Mouse (Mus musculus) liver, embryonic 11.5 days (tissue): ENCODE data around the gene Ccdc8. TPM values are rescaled to one million over a fixed set of nuclear protein-coding genes. Genes with fewer than 3 reads are reported as not detected.
"Not testable (repeated sequence)": the region's sequence is repeated elsewhere in the genome, so short reads cannot be mapped to it uniquely, and the experiment has no call there.

Source experiments
- ATAC-seq: fragments of 200-750 bp; cut with Nextera tagmentation; replicated peaks from 2 replicates; pipeline ENCODE4 v1.8.0; 2017; ENCODE audit warnings: moderate number of reproducible peaks, mild to moderate bottlenecking, moderate TSS enrichment, moderate library complexity; ENCODE audit not compliant: low FRiP score
- DNase-seq: peaks from one replicate; pipeline ENCODE4 v3.0.0-alpha.2; 2017; ENCODE audit warnings: low spot score
- H3K27ac ChIP-seq: fragments of 300-500 bp; sonication (generic); 2 replicates; pipeline ENCODE4 v1.5.1; 2014; ENCODE audit warnings: mild to moderate bottlenecking, low read depth, low read length, control low read depth
- H3K27me3 ChIP-seq: fragments of 300-500 bp; sonication (generic); replicated peaks from 2 replicates; pipeline ENCODE4 v1.6.1; 2014; ENCODE audit warnings: low read length, mixed read lengths; ENCODE audit not compliant: control insufficient read depth, insufficient read depth
- H3K36me3 ChIP-seq: fragments of 300-500 bp; sonication (generic); 2 replicates; pipeline ENCODE4 v1.6.1; 2014; ENCODE audit warnings: mild to moderate bottlenecking, low read length, moderate library complexity, mixed read lengths; ENCODE audit not compliant: control insufficient read depth, insufficient read depth
- H3K4me1 ChIP-seq: fragments of 300-500 bp; sonication (generic); replicated peaks from 2 replicates; pipeline ENCODE4 v1.6.1; 2014; ENCODE audit warnings: low read length, mixed read lengths; ENCODE audit not compliant: control insufficient read depth, insufficient read depth
- H3K4me2 ChIP-seq: fragments of 300-500 bp; sonication (generic); 2 replicates; pipeline ENCODE4 v1.6.1; 2014; ENCODE audit warnings: mild to moderate bottlenecking, control low read depth, moderate library complexity
- H3K4me3 ChIP-seq: fragments of 300-500 bp; sonication (generic); 2 replicates; pipeline ENCODE4 v1.5.1; 2014; ENCODE audit warnings: low read depth, low read length, control low read depth
- H3K9ac ChIP-seq: fragments of 300-500 bp; sonication (generic); 2 replicates; pipeline ENCODE4 v1.6.1; 2014; ENCODE audit warnings: low read depth, low read length, control low read depth
- H3K9me3 ChIP-seq: fragments of 300-500 bp; sonication (generic); 2 replicates; pipeline ENCODE4 v1.6.1; 2016; ENCODE audit warnings: low read length, inconsistent platforms, mixed read lengths; ENCODE audit not compliant: control insufficient read depth
- WGBS: fragments of 180-500 bp; shearing (Covaris S2); extraction: QIAGEN DNeasy Blood & Tissue Kit; methylation state at CpG from one replicate; pipeline ENCODE4 v1.1.7; 2014; 5-methylcytosine and 5-hydroxymethylcytosine counted together
- polyA plus RNA-seq: library from polyadenylated mRNA; unstranded; fragments of >200 nt; fragmentation: Nextera tagmentation; extraction: Ambion mirVana; gene quantifications from 2 replicates; pipeline ENCODE4 v1.2.1, GENCODE M21; 2014

Gene Ccdc8
- polyA plus RNA-seq, 1 experiment from 2014 or later: 13.5 TPM

GRCm38 (mm10) chr7:16948923-16949458, 43.5 kb upstream of the Ccdc8 start:
- no peak overlapping the region for H3K4me2 ChIP-seq
- peaks cover 7% of the 10 kb centered on the region; the same call in 1 of the 2 replicates for H3K4me1 ChIP-seq
- WGBS: 51% methylated on average over 8 of the region's 8 CpGs
- no peak overlapping the region for H3K27ac ChIP-seq
- no peaks in the 10 kb centered on the region for H3K9me3 ChIP-seq
- H3K4me3 ChIP-seq: no peak overlapping the region
- peaks cover 58% of the 10 kb centered on the region for H3K27me3 ChIP-seq
- ATAC-seq (no peak), DNase-seq (no peak)
- no peak overlapping the region for H3K9ac ChIP-seq
- no peaks in the 10 kb centered on the region for H3K36me3 ChIP-seq

- no peaks in the 10 kb centered on the region for H3K36me3 ChIP-seq
- no peak overlapping the region for H3K27ac ChIP-seq
- no peaks in the 10 kb centered on the region for H3K9me3 ChIP-seq
- H3K4me1 ChIP-seq: peaks cover 7% of the 10 kb centered on the region; the same call in 1 of the 2 replicates
- H3K9ac ChIP-seq: no peak overlapping the region
- peak overlapping the region; percentile 32 for H3K4me3 ChIP-seq
- peak overlapping the region; percentile 60 for H3K4me2 ChIP-seq
- WGBS: 11% methylated on average over 29 of the region's 29 CpGs
- peak; percentile 47 for ATAC-seq
- DNase-seq: peak; percentile 81
- H3K27me3 ChIP-seq: peaks cover 47% of the 10 kb centered on the region
These were observed 42.3 kb upstream of the Ccdc8 start for GRCm38 (mm10) chr7:16949908-16950841.

GRCm38 (mm10) chr7:16950861-16951635, 41.5 kb upstream of the Ccdc8 start:
- peak; percentile 75 for DNase-seq
- Histone ChIP-seq H3K4me1 (peaks cover 7% of the 10 kb centered on the region; the same call in 1 of the 2 replicates), H3K36me3 (no peaks in the 10 kb centered on the region), H3K27me3 (peaks cover 38% of the 10 kb centered on the region), H3K9ac (no peak overlapping the region), H3K4me3 (no peak overlapping the region), H3K27ac (no peak overlapping the region), H3K4me2 (peak overlapping the region; percentile 28; the same call in 1 of the 2 replicates), H3K9me3 (no peaks in the 10 kb centered on the region)
- 26% methylated on average over 18 of the region's 18 CpGs for WGBS
- ATAC-seq: peak; percentile 74

GRCm38 (mm10) chr7:16953776-16954175, 38.7 kb upstream of the Ccdc8 start:
- not testable (repeated sequence) for H3K9ac ChIP-seq, H3K4me2 ChIP-seq, H3K36me3 ChIP-seq, H3K4me3 ChIP-seq, H3K4me1 ChIP-seq, ATAC-seq, H3K9me3 ChIP-seq, DNase-seq, H3K27ac ChIP-seq
- peaks cover 11% of the 10 kb centered on the region for H3K27me3 ChIP-seq
- WGBS: 58% methylated on average over 2 of the region's 2 CpGs

GRCm38 (mm10) chr7:16955712-16956111, 36.8 kb upstream of the Ccdc8 start:
- no peak overlapping the region for H3K27ac ChIP-seq
- 49% methylated on average over 4 of the region's 4 CpGs for WGBS
- H3K27me3 ChIP-seq: peaks cover 5% of the 10 kb centered on the region
- H3K36me3 ChIP-seq: no peaks in the 10 kb centered on the region
- H3K4me3 ChIP-seq: no peak overlapping the region
- ATAC-seq: no peak
- H3K4me2 ChIP-seq: no peak overlapping the region
- no peaks in the 10 kb centered on the region for H3K4me1 ChIP-seq
- no peaks in the 10 kb centered on the region for H3K9me3 ChIP-seq
- no peak for DNase-seq
- H3K9ac ChIP-seq: no peak overlapping the region

- Histone ChIP-seq H3K36me3 (no peaks in the 10 kb centered on the region), H3K27ac (no peak overlapping the region), H3K4me1 (no peaks in the 10 kb centered on the region), H3K4me3 (no peak overlapping the region), H3K27me3 (peaks cover 5% of the 10 kb centered on the region), H3K9me3 (no peaks in the 10 kb centered on the region), H3K4me2 (no peak overlapping the region), H3K9ac (no peak overlapping the region)
- WGBS: 66% methylated on average over 15 of the region's 15 CpGs
- DNase-seq (no peak), ATAC-seq (no peak)
These were observed 35.9 kb upstream of the Ccdc8 start for GRCm38 (mm10) chr7:16956410-16957265.

GRCm38 (mm10) chr7:16959539-16960187, 32.8 kb upstream of the Ccdc8 start, which contains the start of gene Pnmal1:
Gene Pnmal1, plus strand, starts transcription at chr7:16959679.
- H3K4me2 ChIP-seq: peak within 1 kb of the TSS; percentile 33
- no peak; the same call in 1 of the 2 replicates for ATAC-seq
- WGBS: 34% methylated on average over 17 of the region's 17 CpGs

More at GRCm38 (mm10) chr7:16959539-16960187, 32.8 kb upstream of the Ccdc8 start, which contains the start of gene Pnmal1:
- DNase-seq: no peak
- no peak within 1 kb of the TSS for H3K9ac ChIP-seq
- no peak within 1 kb of the TSS for H3K27ac ChIP-seq
- peaks cover 5% of the 10 kb centered on the region for H3K27me3 ChIP-seq
- H3K9me3 ChIP-seq: no peaks in the 10 kb centered on the region
- no peaks in the 10 kb centered on the region for H3K36me3 ChIP-seq
- no peaks in the 10 kb centered on the region for H3K4me1 ChIP-seq
- no peak within 1 kb of the TSS for H3K4me3 ChIP-seq
